Mouse (Mus musculus) ES-Bruce4 (cell line): ENCODE data around the gene Prdx3.

ENCODE experiments used
- CTCF ChIP-seq: IDR thresholded peaks from one replicate; pipeline ENCODE4 v1.8.1; 2011; ENCODE audit warnings: low read depth, low read length
- EP300 ChIP-seq: IDR thresholded peaks from 2 replicates; pipeline ENCODE4 v1.6.1; 2011; ENCODE audit warnings: low read depth, low read length; ENCODE audit not compliant: insufficient read depth
- POLR2A ChIP-seq: IDR thresholded peaks from one replicate; pipeline ENCODE4 v1.8.1; 2011; ENCODE audit warnings: low read length; ENCODE audit not compliant: insufficient read depth

DNA sequence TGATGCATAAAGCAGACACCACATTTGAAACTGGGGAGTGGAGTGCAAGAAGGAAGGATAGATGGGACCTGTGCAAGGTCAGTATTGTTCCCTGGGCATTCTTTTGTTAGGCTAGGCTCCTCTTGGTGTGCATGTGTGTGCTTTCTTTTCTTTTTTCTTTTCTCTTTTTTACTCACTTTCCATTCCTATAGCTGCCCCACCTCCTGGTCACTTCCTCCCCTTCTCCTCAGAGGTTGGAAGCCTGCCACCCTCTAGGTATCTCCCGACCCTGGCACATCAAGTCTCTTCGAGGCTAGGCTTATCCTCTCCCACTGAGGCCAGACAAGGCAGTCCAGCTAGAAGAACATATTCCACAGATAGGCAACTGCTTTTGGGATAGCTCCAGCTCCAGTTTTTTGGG is 37.3 kb upstream of the Prdx3 start:
- TF ChIP-seq CTCF: no peak
- no peak for TF ChIP-seq POLR2A
- no peak for TF ChIP-seq EP300
